Mouse (Mus musculus) adipocyte (in vitro differentiated cells): Measurements from ENCODE around the gene Hmgn1.
A peak's percentile ranks its signal among the peaks of the same experiment; 100 is the strongest.
"Not testable (repeated sequence)": the region's sequence is repeated elsewhere in the genome, so short reads cannot be mapped to it uniquely, and the experiment has no call there.

Experiments
- DNase-seq: peaks from one replicate; pipeline ENCODE4 v3.0.0-alpha.2; 2016; ENCODE audit warnings: low spot score

Gene Hmgn1

DNA sequence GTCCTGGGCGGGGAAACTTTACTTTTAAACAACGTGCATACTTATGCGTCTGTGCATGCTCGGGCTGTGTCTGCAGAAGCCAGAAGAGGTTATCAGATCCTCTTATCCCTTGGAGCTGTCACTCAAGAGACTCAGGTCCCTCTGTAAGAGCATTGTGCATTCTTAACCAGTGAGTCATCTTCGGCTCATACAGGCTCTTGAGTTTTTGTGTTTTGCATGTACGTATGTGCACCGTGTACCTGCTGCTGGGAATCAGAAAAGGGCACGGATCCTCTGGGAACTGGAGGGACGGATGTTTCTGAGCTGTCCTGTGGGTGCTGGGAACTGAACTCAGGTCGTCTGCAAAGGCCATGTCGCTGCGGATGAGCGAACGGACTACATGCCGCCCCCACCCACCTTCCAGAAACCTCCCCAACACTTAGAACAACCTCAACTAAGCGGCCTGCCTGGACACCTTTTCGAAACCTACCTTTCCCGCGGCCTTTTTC lies 801 bp downstream of the Hmgn1 start:
- DNase-seq, result peak; percentile 67

- peak; percentile 55 for DNase-seq
These were observed 7.4 kb downstream of the Hmgn1 start for GRCm38 (mm10) chr16:96120022-96120623.

DNA sequence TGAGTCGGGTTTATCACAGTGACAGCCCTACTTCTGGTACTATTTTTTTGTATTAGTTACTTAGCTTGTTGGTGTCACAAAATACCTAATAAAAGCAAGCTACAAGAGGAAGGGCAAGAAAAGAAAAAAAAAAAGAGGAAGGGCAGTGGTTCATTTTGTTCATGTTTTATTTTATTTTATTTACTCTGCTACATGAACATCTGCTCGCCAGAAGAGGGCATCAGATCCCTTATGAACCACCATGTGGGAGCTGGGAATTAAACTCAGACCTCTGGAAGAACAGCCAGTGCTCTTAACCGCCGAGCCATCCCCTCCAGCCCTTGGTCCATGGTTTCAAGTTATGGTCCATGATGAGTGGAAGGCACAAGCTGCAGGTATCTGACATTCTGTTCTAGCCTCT lies 12.8 kb downstream of the Hmgn1 start:
- DNase-seq, result no peak

GRCm38 (mm10) chr16:96112769-96113168 lies 14.8 kb downstream of the Hmgn1 start:
- no peak for DNase-seq

- DNase-seq, result no peak
These were observed 16.7 kb downstream of the Hmgn1 start for GRCm38 (mm10) chr16:96110655-96111345.

GRCm38 (mm10) chr16:96109673-96110072 lies 17.9 kb downstream of the Hmgn1 start:
- no peak for DNase-seq

- DNase-seq, result peak; percentile 66
These were observed 24.5 kb downstream of the Hmgn1 start for GRCm38 (mm10) chr16:96103036-96103435.

DNA sequence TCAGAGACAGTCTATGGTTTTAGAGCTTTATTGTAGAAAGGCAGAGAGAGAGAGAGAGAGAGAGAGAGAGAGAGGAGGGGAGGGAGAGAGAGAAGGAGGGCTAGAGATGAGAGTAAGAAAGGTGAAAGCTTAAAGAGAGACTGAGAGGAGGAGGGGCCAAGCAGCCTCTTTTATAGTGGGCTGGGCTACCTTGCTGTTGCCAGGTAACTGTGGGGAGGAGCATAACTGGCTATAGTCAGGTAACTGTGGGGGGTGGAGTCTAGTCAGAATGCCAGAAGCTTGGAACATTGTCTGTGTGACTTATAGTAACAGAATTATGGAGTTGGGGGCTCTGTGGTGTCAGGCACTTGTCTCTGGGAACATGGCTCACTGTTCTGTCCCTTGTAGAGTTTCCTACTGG lies 29.7 kb downstream of the Hmgn1 start:
- DNase-seq, result not testable (repeated sequence)

DNA sequence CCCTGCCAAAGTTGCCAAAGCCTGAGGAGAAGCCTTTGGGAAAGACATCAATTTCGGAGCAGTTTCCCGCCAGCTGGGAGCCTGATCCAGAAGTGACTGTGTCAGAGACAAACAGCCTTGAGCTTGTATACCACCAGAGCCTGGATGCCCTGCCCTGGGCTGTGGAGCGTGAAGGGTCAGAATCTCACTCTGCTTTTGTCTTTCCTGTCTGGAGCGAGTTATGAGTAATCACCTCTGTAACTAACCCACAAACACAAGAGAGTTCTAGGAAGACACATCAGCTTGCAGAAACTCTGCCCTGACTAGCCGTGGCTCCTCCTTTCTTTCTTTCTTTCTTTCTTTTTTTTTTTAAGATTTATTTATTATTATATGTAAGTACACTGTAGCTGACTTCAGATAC lies 31.6 kb downstream of the Hmgn1 start:
- no peak for DNase-seq

- peak; percentile 68 for DNase-seq
These were observed 35.7 kb downstream of the Hmgn1 start for GRCm38 (mm10) chr16:96091515-96092504.

GRCm38 (mm10) chr16:96088120-96088519 lies 39.4 kb downstream of the Hmgn1 start:
- DNase-seq, result no peak

- DNase-seq, result no peak
These were observed 40.1 kb downstream of the Hmgn1 start for GRCm38 (mm10) chr16:96087436-96087835.

GRCm38 (mm10) chr16:96087001-96087400 lies 40.5 kb downstream of the Hmgn1 start:
- no peak for DNase-seq

DNA sequence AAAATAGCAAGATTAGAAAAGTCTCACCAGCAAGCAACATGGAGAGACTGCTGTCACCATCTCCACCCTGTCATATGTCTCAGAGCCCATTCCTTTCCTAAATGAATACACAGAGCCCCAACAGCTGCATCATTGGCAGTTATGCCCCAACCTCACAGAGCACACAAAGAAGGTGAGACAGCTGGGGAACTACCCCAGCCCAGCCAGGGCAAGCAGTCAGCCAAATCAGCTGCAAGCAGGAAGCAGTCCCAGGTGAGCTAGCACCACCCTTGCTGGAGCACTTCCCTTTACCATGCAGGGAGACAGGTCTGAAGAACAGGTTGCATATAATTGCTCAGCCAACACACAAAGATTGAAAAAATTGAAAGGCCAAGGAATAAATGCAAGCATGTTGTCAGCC lies 41.9 kb downstream of the Hmgn1 start:
- DNase-seq, result no peak

DNA sequence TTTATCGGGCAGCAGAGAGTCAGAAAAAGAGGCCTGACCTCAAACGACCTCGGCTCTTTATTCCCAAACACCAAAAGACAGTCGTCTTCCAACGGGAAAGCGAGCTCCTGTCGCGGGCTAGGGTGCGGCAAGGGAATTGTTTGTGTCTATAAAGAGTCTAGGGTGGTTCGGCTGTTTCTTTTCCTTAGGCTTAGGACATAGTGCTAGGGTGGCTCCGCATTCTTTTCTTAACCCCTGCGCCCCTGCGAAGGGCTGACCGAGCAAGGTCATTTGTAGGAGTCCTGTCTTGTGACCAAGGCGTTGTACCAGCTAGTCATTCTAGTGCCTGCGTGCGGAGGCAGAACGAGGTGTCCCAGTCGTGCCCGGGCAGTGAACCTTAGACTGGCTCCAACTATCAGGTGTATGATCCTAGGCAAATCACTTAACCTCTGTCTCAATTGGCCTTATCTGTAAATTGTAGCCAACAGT lies 44.3 kb downstream of the Hmgn1 start:
- DNase-seq, result no peak

- DNase-seq, result peak; percentile 93
These were observed 45.0 kb downstream of the Hmgn1 start, which contains the start of gene Brwd1 for GRCm38 (mm10) chr16:96082301-96083178. Gene Brwd1, minus strand, starts transcription at chr16:96082526.

- peak; percentile 44 for DNase-seq
These were observed 45.7 kb downstream of the Hmgn1 start for GRCm38 (mm10) chr16:96081742-96082241.

- DNase-seq, result peak; percentile 88
These were observed 46.2 kb downstream of the Hmgn1 start for GRCm38 (mm10) chr16:96081331-96081730.

GRCm38 (mm10) chr16:96080524-96080923 lies 47.0 kb downstream of the Hmgn1 start:
- DNase-seq, result peak; percentile 31
